Mouse (Mus musculus): ENCODE measurements around the gene Sp4. TPM values are rescaled to one million over a fixed set of nuclear protein-coding genes. Genes with fewer than 3 reads are reported as not detected.

Gene Sp4
- polyA plus RNA-seq, 1 experiment = 1.2 TPM

DNA sequence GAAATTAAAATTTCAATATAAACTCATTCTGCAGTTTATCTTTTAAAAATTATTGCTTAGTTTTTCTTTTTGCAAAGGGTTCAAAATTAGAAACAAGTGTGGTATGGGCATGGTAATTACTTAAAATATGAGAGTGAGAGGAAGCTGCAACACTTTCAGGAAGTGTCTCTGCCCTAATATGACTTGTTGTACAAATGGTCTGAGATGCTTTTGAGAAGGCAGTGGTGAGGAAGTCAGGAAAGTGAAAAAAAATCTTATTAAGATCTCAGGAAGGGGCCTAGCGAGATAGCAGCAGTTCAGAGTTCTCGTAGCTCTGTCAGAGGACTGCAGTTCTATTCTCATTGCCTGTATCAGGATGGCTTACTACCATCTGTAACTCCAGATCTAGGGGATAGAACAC, 89.1 kb downstream of the Sp4 start:
- H3ac ChIP-seq (ENCODE audit: control insufficient read depth, insufficient read length) = no peak overlapping the region
- H3K36me3 ChIP-seq (ENCODE audit: control insufficient read depth, insufficient read depth) = no peaks in the 10 kb centered on the region
- no peaks in the 10 kb centered on the region for H3K79me2 ChIP-seq (ENCODE audit: control insufficient read depth, insufficient read depth)
- H3K27me3 ChIP-seq (ENCODE audit: control insufficient read depth, insufficient read depth, insufficient read length) = no peaks in the 10 kb centered on the region
- H3K4me3 ChIP-seq = no peak overlapping the region
- H3K4me2 ChIP-seq (ENCODE audit: low read depth) = no peak overlapping the region
- TF ChIP-seq CEBPB (IDR thresholded peaks at IDR 0.05; ENCODE audit: insufficient read depth, poor library complexity, severe bottlenecking) (no peak), MAX (IDR thresholded peaks at IDR 0.05; ENCODE audit: low read depth) (no peak), REST (IDR thresholded peaks at IDR 0.05; ENCODE audit: insufficient read depth, insufficient read length) (no peak), POLR2AphosphoS2 (IDR thresholded peaks at IDR 0.05; ENCODE audit: insufficient read length, low read depth) (no peak), MYOD1 (IDR thresholded peaks at IDR 0.05; ENCODE audit: control insufficient read depth in 1 of 3, insufficient read length in 2 of 3, low read depth in 2 of 3) (no peak), SRF (IDR thresholded peaks at IDR 0.05; ENCODE audit: control insufficient read depth, insufficient read length, low read depth) (no peak)

DNA sequence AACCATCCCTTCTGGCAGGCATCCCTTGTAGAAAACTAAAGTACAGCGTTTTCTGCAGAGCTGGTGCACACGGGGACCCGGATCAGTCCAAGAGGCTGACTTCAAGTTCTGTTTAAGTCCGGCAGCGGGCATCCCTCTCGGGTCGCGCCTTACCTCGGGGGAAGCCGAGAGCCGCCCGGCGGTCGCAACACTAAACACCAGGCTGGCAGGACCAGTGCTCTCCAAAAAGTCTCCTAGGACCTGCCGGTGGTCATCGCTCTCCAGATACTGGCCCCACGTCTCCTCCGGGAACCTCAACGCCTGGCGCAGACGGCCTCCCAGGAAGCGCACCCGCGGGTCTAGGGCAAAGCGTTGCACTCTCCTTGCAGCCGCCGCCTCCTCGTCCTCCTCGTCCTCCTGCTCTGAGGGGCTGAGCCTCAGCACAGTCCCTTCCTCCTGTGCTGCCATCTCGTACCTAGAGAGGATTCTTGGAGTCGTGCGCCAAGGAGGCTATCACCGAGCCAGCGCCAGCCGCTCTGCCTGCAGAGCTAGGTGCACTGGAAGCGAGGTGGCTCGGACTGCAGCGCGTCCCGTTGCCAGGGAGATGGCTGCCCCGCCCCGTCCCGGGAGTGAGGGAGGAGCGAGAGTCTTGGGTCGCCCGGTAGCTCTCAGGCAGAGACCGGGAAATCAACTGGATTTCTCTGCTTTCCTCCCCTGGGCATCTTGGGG, 102.7 kb downstream of the Sp4 start, which contains the start of gene Dnah11:
Gene Dnah11, minus strand, starts transcription at position 658 of the 708 bp plus-strand sequence.
- no peak within 1 kb of the TSS for H3ac ChIP-seq (ENCODE audit: control insufficient read depth, insufficient read length)
- no peaks in the 10 kb centered on the region for H3K27me3 ChIP-seq (ENCODE audit: control insufficient read depth, insufficient read depth, insufficient read length)
- no peaks in the 10 kb centered on the region for H3K79me2 ChIP-seq (ENCODE audit: control insufficient read depth, insufficient read depth)
- H3K36me3 ChIP-seq (ENCODE audit: control insufficient read depth, insufficient read depth) = no peaks in the 10 kb centered on the region
- no peak within 1 kb of the TSS for H3K4me3 ChIP-seq
- H3K4me2 ChIP-seq (ENCODE audit: low read depth) = peak within 1 kb of the TSS; percentile 59
- TF ChIP-seq MYOG (IDR thresholded peaks at IDR 0.05; ENCODE audit: control insufficient read depth in 1 of 3, insufficient read depth in 1 of 3, insufficient read length in 2 of 3, low read depth in 2 of 3) = no peak
- TF ChIP-seq REST (IDR thresholded peaks at IDR 0.05; ENCODE audit: insufficient read depth, insufficient read length) = no peak
- TF ChIP-seq TCF3 (IDR thresholded peaks at IDR 0.05; ENCODE audit: insufficient read length, low read depth) = no peak
- no peak for TF ChIP-seq E2F4 (IDR thresholded peaks at IDR 0.05; ENCODE audit: insufficient read depth)
- no peak for TF ChIP-seq CEBPB (IDR thresholded peaks at IDR 0.05; ENCODE audit: insufficient read depth, poor library complexity, severe bottlenecking)
- TF ChIP-seq MYOD1 (IDR thresholded peaks at IDR 0.05; ENCODE audit: control insufficient read depth in 1 of 3, insufficient read length in 2 of 3, low read depth in 2 of 3) = no peak
- TF ChIP-seq MAX (IDR thresholded peaks at IDR 0.05; ENCODE audit: low read depth) = no peak
- no peak for TF ChIP-seq USF1 (IDR thresholded peaks at IDR 0.05; ENCODE audit: low read depth)
- no peak for TF ChIP-seq SRF (IDR thresholded peaks at IDR 0.05; ENCODE audit: control insufficient read depth, insufficient read length, low read depth)
- TF ChIP-seq POLR2AphosphoS2 (IDR thresholded peaks at IDR 0.05; ENCODE audit: insufficient read length, low read depth) = no peak
- no peak for TF ChIP-seq TCF12 (IDR thresholded peaks at IDR 0.05; ENCODE audit: insufficient read depth, poor library complexity, severe bottlenecking)
- TF ChIP-seq POLR2A (IDR thresholded peaks at IDR 0.05; ENCODE audit: insufficient read length, low read depth) = no peak

DNA sequence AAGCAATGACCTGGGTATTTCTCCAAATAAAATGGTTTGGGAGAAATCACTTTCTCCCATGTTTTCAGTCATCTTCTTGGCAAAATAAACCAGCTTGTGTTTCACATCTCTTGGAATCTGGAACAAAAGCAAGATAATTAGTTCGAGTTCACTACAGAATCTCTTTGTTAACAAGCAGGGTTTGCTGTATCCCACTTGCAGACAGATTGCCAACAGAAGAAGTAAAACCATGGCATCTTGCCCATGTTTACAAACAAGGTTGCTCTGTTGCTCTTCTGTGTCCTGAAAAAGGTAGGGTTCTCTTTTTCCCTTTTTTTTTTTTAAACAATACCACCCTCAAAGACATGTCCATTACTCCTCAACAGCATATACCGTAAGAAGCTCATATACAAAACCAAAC, 104.7 kb downstream of the Sp4 start:
- TF ChIP-seq POLR2AphosphoS2 (IDR thresholded peaks at IDR 0.05; ENCODE audit: insufficient read length, low read depth) (no peak), CEBPB (IDR thresholded peaks at IDR 0.05; ENCODE audit: insufficient read depth, poor library complexity, severe bottlenecking) (no peak), MYOD1 (IDR thresholded peaks at IDR 0.05; ENCODE audit: control insufficient read depth in 1 of 3, insufficient read length in 2 of 3, low read depth in 2 of 3) (no peak), E2F4 (IDR thresholded peaks at IDR 0.05; ENCODE audit: insufficient read depth) (no peak), USF1 (IDR thresholded peaks at IDR 0.05; ENCODE audit: low read depth) (no peak), MAX (IDR thresholded peaks at IDR 0.05; ENCODE audit: low read depth) (no peak), SRF (IDR thresholded peaks at IDR 0.05; ENCODE audit: control insufficient read depth, insufficient read length, low read depth) (no peak), TCF3 (IDR thresholded peaks at IDR 0.05; ENCODE audit: insufficient read length, low read depth) (no peak), MYOG (IDR thresholded peaks at IDR 0.05; ENCODE audit: control insufficient read depth in 1 of 3, insufficient read depth in 1 of 3, insufficient read length in 2 of 3, low read depth in 2 of 3) (no peak), TCF12 (IDR thresholded peaks at IDR 0.05; ENCODE audit: insufficient read depth, poor library complexity, severe bottlenecking) (no peak), POLR2A (IDR thresholded peaks at IDR 0.05; ENCODE audit: insufficient read length, low read depth) (no peak), REST (IDR thresholded peaks at IDR 0.05; ENCODE audit: insufficient read depth, insufficient read length) (no peak)
- no peak overlapping the region for H3K4me2 ChIP-seq (ENCODE audit: low read depth)
- no peaks in the 10 kb centered on the region for H3K36me3 ChIP-seq (ENCODE audit: control insufficient read depth, insufficient read depth)
- no peak overlapping the region for H3ac ChIP-seq (ENCODE audit: control insufficient read depth, insufficient read length)
- no peak overlapping the region for H3K4me3 ChIP-seq
- H3K79me2 ChIP-seq (ENCODE audit: control insufficient read depth, insufficient read depth) = no peaks in the 10 kb centered on the region
- H3K27me3 ChIP-seq (ENCODE audit: control insufficient read depth, insufficient read depth, insufficient read length) = no peaks in the 10 kb centered on the region

- TF ChIP-seq POLR2AphosphoS2 (IDR thresholded peaks at IDR 0.05; ENCODE audit: insufficient read length, low read depth) (no peak), MYOD1 (IDR thresholded peaks at IDR 0.05; ENCODE audit: control insufficient read depth in 1 of 3, insufficient read length in 2 of 3, low read depth in 2 of 3) (no peak), E2F4 (IDR thresholded peaks at IDR 0.05; ENCODE audit: insufficient read depth) (no peak), TCF3 (IDR thresholded peaks at IDR 0.05; ENCODE audit: insufficient read length, low read depth) (no peak), TCF12 (IDR thresholded peaks at IDR 0.05; ENCODE audit: insufficient read depth, poor library complexity, severe bottlenecking) (no peak), CEBPB (IDR thresholded peaks at IDR 0.05; ENCODE audit: insufficient read depth, poor library complexity, severe bottlenecking) (no peak), USF1 (IDR thresholded peaks at IDR 0.05; ENCODE audit: low read depth) (no peak), REST (IDR thresholded peaks at IDR 0.05; ENCODE audit: insufficient read depth, insufficient read length) (no peak), MYOG (IDR thresholded peaks at IDR 0.05; ENCODE audit: control insufficient read depth in 1 of 3, insufficient read depth in 1 of 3, insufficient read length in 2 of 3, low read depth in 2 of 3) (no peak), SRF (IDR thresholded peaks at IDR 0.05; ENCODE audit: control insufficient read depth, insufficient read length, low read depth) (no peak), POLR2A (IDR thresholded peaks at IDR 0.05; ENCODE audit: insufficient read length, low read depth) (no peak), MAX (IDR thresholded peaks at IDR 0.05; ENCODE audit: low read depth) (no peak)
- no peak overlapping the region for H3K4me3 ChIP-seq
- H3K36me3 ChIP-seq (ENCODE audit: control insufficient read depth, insufficient read depth) = no peaks in the 10 kb centered on the region
- no peaks in the 10 kb centered on the region for H3K27me3 ChIP-seq (ENCODE audit: control insufficient read depth, insufficient read depth, insufficient read length)
- no peaks in the 10 kb centered on the region for H3K79me2 ChIP-seq (ENCODE audit: control insufficient read depth, insufficient read depth)
- H3K4me2 ChIP-seq (ENCODE audit: low read depth) = no peak overlapping the region
- no peak overlapping the region for H3ac ChIP-seq (ENCODE audit: control insufficient read depth, insufficient read length)
Measured at GRCm38 (mm10) chr12:118189535-118189934, 111.7 kb downstream of the Sp4 start.
